Mouse (Mus musculus) lung, embryonic 14.5 days (tissue): ENCODE measurements at regions not wholly inside any gene's neighbourhood (a gene's known extent, or its start where the extent isn't known, plus 50 kb on each side); places are given as distances from the start of the nearest gene placed in this dataset.

Experiments
- ATAC-seq: fragments of 200-750 bp; cut with Nextera tagmentation; 2 replicates; pipeline ENCODE4 v1.8.0; 2017; ENCODE audit warnings: mild to moderate bottlenecking, moderate TSS enrichment, moderate library complexity; ENCODE audit not compliant: insufficient read depth
- DNase-seq: peaks from one replicate; pipeline ENCODE4 v3.0.0-alpha.2; 2015
- H3K27ac ChIP-seq: fragments of 300-500 bp; sonication (generic); 2 replicates; pipeline ENCODE4 v1.5.1; 2014; ENCODE audit warnings: low read depth, mild to moderate bottlenecking, moderate library complexity
- H3K27me3 ChIP-seq: fragments of 300-500 bp; sonication (generic); 2 replicates; pipeline ENCODE4 v1.6.1; 2014; ENCODE audit warnings: low read length, control low read depth; ENCODE audit not compliant: insufficient read depth
- H3K36me3 ChIP-seq: fragments of 300-500 bp; sonication (generic); 2 replicates; pipeline ENCODE4 v1.6.1; 2014; ENCODE audit warnings: control low read depth; ENCODE audit not compliant: insufficient read depth
- H3K4me1 ChIP-seq: fragments of 300-500 bp; sonication (generic); 2 replicates; pipeline ENCODE4 v1.6.1; 2014; ENCODE audit warnings: antibody characterized with exemption, control low read depth; ENCODE audit not compliant: insufficient read depth
- H3K4me2 ChIP-seq: fragments of 300-500 bp; sonication (generic); 2 replicates; pipeline ENCODE4 v1.6.1; 2014; ENCODE audit warnings: mild to moderate bottlenecking
- H3K4me3 ChIP-seq: fragments of 300-500 bp; sonication (generic); 2 replicates; pipeline ENCODE4 v1.5.1; 2014; ENCODE audit warnings: low read depth, low read length
- H3K9ac ChIP-seq: fragments of 300-500 bp; sonication (generic); 2 replicates; pipeline ENCODE4 v1.6.1; 2014
- H3K9me3 ChIP-seq: fragments of 300-500 bp; sonication (generic); 2 replicates; pipeline ENCODE4 v1.6.1; 2016; ENCODE audit warnings: low read depth, low read length, control low read depth
- CTCF ChIP-seq: IDR thresholded peaks from 2 replicates; pipeline ENCODE4 v1.5.1; 2016; ENCODE audit warnings: antibody characterized with exemption, low read depth
- WGBS: fragments of 180-500 bp; shearing (Covaris S2); extraction: QIAGEN DNeasy Blood & Tissue Kit; methylation state at CpG from one replicate; pipeline ENCODE4 v1.1.7; 2014; 5-methylcytosine and 5-hydroxymethylcytosine counted together

DNA sequence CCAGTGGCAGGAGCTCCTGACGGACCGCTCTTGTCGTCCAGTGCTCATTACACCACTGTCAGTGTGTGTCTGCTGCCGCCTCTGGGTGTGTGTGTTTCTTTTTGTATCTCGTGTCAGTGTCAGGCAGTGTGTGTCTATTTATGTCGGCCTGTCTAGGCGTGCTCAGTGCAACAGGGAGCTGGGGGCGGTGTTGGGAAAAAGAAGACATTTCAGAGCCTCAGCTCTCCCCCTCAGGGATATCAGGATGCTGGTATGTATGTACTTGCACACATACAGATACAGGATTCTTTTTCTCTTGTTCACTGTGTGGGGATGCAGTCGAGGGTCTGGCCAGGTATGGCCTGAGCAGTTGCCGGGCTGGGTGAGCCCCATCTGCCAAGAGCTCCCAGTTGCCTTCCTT, 58.8 kb upstream of the Polg start:
- ATAC-seq (no peak), DNase-seq (no peak)
- Histone ChIP-seq H3K4me1 (0 out of 2 replicates have a peak, but pooled peaks cover 6% of the 10 kb centered on the region), H3K9ac (no peak overlapping the region), H3K4me2 (no peak overlapping the region), H3K36me3 (no peaks in the 10 kb centered on the region), H3K27me3 (peaks cover 70% of the 10 kb centered on the region), H3K9me3 (no peaks in the 10 kb centered on the region), H3K27ac (no peak overlapping the region), H3K4me3 (no peak overlapping the region)
- no peak for TF ChIP-seq CTCF
- 38% methylated on average over 10 of the region's 10 CpGs for WGBS

- H3K36me3 ChIP-seq = no peaks in the 10 kb centered on the region
- ATAC-seq (no peak), DNase-seq (no peak)
- no peak overlapping the region for H3K4me3 ChIP-seq
- no peak overlapping the region for H3K27ac ChIP-seq
- WGBS = 59% methylated on average over 4 of the region's 4 CpGs
- H3K27me3 ChIP-seq = peaks cover 68% of the 10 kb centered on the region
- no peak overlapping the region for H3K4me2 ChIP-seq
- H3K9me3 ChIP-seq = no peaks in the 10 kb centered on the region
- H3K4me1 ChIP-seq = 0 out of 2 replicates have a peak, but pooled peaks cover 6% of the 10 kb centered on the region
- no peak overlapping the region for H3K9ac ChIP-seq
- no peak for TF ChIP-seq CTCF
Measured at GRCm38 (mm10) chr7:79523696-79524095, 57.5 kb upstream of the Polg start.

DNA sequence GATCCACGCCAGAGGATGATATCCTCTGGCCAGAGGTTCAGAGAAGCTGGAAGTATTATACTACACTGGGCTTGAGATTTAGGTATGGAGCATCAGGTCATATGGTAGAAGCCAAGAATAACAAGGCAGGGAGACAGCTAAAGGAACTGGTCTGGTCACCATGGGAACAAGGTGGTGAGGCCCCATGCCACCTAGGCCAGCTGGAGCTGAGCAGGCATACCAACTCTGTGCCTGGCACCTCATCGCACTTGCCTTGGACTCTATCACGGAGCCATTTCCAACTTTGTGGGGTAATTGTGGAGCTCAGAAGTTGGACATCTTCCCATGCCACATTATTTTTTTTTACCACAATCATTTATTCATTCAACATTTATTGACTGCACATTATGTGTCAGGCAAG, 55.9 kb upstream of the Polg start:
- H3K4me2 ChIP-seq = no peak overlapping the region
- no peaks in the 10 kb centered on the region for H3K36me3 ChIP-seq
- no peak overlapping the region for H3K27ac ChIP-seq
- peaks cover 70% of the 10 kb centered on the region for H3K27me3 ChIP-seq
- ATAC-seq (no peak), DNase-seq (no peak)
- H3K4me1 ChIP-seq = 0 out of 2 replicates have a peak, but pooled peaks cover 6% of the 10 kb centered on the region
- H3K4me3 ChIP-seq = no peak overlapping the region
- TF ChIP-seq CTCF = no peak
- H3K9me3 ChIP-seq = no peaks in the 10 kb centered on the region
- H3K9ac ChIP-seq = no peak overlapping the region
- WGBS = 77% methylated on average over 3 of the region's 3 CpGs

DNA sequence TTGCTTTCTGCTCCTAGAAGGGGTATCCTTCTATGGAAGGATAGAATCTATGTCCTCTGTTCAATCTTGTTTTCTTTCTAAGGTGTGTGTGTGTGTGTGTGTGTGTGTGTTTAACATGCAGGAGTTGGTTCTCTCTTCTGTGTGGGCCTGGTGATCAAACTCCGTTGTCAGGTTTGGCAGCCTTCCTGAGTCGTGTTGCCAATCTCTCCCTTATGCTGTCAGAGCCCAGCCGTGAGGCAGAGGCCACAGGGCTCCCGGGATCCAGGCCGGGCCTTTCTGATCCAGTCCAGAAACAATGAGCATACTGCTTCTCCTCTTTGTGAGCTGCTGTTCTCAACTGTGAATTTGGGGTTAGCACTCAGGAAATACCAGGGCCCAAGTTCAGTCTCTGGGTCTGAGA, 55.1 kb upstream of the Polg start:
- no peaks in the 10 kb centered on the region for H3K36me3 ChIP-seq
- WGBS = 29% methylated on average over 5 of the region's 5 CpGs
- H3K27me3 ChIP-seq = peaks cover 72% of the 10 kb centered on the region
- no peak overlapping the region for H3K27ac ChIP-seq
- H3K9ac ChIP-seq = no peak overlapping the region
- H3K4me1 ChIP-seq = 0 out of 2 replicates have a peak, but pooled peaks cover 6% of the 10 kb centered on the region
- DNase-seq = peak; percentile 39
- TF ChIP-seq CTCF = no peak
- H3K9me3 ChIP-seq = no peaks in the 10 kb centered on the region
- no peak overlapping the region for H3K4me3 ChIP-seq
- no peak overlapping the region for H3K4me2 ChIP-seq
- ATAC-seq = no peak

DNA sequence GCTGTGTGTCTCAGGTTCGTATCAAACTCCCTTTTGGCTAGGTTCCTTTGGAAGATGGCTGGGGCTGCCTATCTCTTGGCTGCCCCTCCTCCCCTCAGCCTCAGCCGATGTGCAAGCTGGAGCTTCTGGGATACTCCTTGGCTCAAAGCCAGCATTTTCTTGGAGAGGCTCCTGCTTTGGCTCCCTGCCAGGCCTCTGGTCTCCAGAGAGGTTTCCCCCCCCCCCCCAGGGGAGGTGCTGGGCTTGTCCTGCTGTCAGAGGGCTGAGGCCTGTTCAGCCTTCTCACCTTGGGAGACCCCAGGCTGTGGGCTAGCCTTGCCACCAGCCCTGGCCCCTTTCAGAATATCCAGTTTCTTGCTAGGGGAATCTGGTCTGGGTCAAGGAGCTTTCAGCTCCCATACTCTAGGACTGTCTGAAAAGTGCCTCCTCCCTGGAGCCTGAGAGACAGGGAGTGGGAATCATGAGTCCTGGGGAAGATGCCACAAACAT, 54.1 kb upstream of the Polg start:
- H3K36me3 ChIP-seq = no peaks in the 10 kb centered on the region
- H3K27ac ChIP-seq = no peak overlapping the region
- WGBS = 6% methylated on average over 2 of the region's 2 CpGs
- no peaks in the 10 kb centered on the region for H3K9me3 ChIP-seq
- H3K9ac ChIP-seq = no peak overlapping the region
- TF ChIP-seq CTCF = no peak
- H3K4me1 ChIP-seq = 0 out of 2 replicates have a peak, but pooled peaks cover 9% of the 10 kb centered on the region
- no peak overlapping the region for H3K4me3 ChIP-seq
- H3K27me3 ChIP-seq = peaks cover 74% of the 10 kb centered on the region
- no peak overlapping the region for H3K4me2 ChIP-seq
- peak; percentile 78 for ATAC-seq
- DNase-seq = peak; percentile 97

GRCm38 (mm10) chr7:79518928-79519327, 52.8 kb upstream of the Polg start:
- Histone ChIP-seq H3K9me3 (no peaks in the 10 kb centered on the region), H3K4me1 (0 out of 2 replicates have a peak, but pooled peaks cover 9% of the 10 kb centered on the region), H3K4me3 (no peak overlapping the region), H3K4me2 (no peak overlapping the region), H3K27me3 (peaks cover 74% of the 10 kb centered on the region), H3K36me3 (no peaks in the 10 kb centered on the region), H3K27ac (no peak overlapping the region), H3K9ac (no peak overlapping the region)
- no peak for DNase-seq
- ATAC-seq = no peak
- no peak for TF ChIP-seq CTCF
- 71% methylated on average over 7 of the region's 7 CpGs for WGBS

DNA sequence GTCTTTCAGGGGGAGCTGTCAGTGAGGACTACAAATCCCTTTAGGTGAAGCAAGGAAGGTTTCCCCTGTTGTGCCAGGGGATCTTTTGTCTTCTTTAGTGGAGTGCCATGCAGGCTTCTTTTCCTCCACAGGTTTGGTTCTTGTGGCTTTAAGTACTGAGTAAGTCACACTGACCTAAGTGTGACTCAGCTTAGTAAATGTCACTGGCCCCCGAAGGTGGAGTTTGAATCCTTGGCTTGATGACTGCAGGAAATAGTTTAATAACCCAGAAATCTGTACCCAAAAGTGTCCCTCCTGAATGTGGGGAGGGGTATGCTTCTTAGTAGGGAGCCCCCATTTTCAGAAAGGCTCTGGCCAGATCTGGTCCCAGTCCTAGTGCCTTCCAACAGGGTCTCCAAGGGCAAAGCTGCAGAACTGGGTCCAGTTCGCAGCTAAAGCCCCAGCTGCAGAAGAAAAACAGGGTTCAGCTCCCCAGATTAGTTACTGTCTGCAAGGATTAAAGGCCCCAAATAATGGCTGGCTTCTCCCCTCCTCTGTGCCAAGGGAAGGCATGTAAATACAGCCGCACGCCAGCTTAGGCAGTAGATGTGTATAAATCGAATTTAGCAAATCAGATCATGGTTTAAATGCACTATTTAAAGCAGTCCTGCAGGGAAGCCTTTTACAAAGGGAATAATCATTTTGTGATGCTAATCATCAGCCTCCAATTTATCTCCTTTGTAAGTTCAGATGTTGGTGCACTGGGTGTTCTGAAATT, 51.6 kb upstream of the Polg start:
- no peak overlapping the region for H3K4me2 ChIP-seq
- H3K27me3 ChIP-seq = peaks cover 74% of the 10 kb centered on the region
- no peak overlapping the region for H3K27ac ChIP-seq
- no peak for TF ChIP-seq CTCF
- H3K4me3 ChIP-seq = no peak overlapping the region
- H3K36me3 ChIP-seq = no peaks in the 10 kb centered on the region
- H3K9me3 ChIP-seq = no peaks in the 10 kb centered on the region
- 0 out of 2 replicates have a peak, but pooled peaks cover 9% of the 10 kb centered on the region for H3K4me1 ChIP-seq
- no peak for ATAC-seq
- 59% methylated on average over 5 of the region's 5 CpGs for WGBS
- DNase-seq = no peak
- no peak overlapping the region for H3K9ac ChIP-seq
